Mouse (Mus musculus) right cerebral cortex, postnatal 25 days (tissue): ENCODE measurements around the gene Cnbp.

Experiments used
- DNase-seq: peaks from one replicate; pipeline ENCODE4 v3.0.0; 2022

The Cnbp gene

DNA sequence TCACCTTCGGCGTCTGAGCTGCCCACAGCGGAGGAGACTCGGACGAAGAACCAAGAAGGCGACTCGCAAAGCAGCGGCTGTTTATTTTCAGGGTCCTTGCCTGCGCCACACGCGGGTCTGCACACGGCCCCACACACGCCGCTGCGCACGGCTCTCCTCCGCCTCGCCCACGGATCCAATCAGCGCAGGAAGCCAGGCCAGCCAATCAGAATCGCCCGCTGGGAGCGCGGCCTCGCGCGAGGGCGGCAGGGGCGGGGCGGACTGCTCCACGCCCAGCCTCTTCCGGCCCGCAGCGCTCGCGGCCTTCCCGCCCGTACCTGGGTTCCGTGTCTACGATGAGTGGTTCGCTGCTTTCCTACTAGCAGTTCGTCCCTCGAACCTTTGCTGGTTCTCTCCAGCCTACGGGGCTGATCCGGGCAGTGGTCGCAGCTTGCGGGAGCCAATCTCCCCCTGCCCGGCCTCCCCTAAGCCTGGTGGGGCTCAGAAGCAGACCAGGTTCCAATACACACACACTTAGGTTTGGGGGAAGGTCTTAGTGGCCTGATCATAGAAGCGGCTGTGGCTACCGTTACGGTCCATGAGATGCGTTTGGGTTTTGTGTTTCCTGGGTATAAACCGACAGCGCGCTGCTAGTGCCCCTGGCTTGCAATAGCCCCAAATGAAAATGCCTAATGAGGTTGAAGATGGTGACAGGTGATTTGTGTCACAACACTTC, at the start of gene Cnbp:
Gene Cnbp, minus strand, starts transcription at position 207 of the 715 bp plus-strand sequence.
- peak; percentile 98 for DNase-seq

- DNase-seq = no peak
These were observed 47.1 kb upstream of the Cnbp start for GRCm38 (mm10) chr6:87898028-87898427.

GRCm38 (mm10) chr6:87893931-87894330, 43.0 kb upstream of the Cnbp start:
- no peak for DNase-seq

- peak; percentile 100 for DNase-seq
These were observed 36.8 kb upstream of the Cnbp start, which contains the start of gene Copg1 for GRCm38 (mm10) chr6:87887594-87888233. Copg1 (plus strand) TSS chr6:87887814.

GRCm38 (mm10) chr6:87886721-87887120, 35.8 kb upstream of the Cnbp start:
- DNase-seq = no peak

DNA sequence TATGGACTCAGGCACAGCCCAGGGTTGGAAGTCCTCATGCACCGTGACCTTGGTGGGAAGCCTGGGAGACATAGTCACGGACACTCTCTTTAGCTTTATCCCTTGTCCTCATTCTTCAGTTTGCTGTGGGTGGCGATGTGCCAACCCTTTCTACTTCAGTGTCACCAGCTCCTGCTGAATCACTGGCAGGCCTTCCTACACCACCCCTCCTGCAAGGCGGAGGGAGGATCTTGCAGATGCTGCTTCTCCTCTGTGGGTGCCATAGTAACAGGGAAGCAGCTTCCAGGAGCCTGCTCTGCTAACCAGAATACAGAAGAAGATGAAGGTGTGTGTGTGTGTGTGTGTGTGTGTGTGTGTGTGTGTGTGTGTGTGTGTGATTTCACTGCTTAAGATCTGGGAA, 31.9 kb upstream of the Cnbp start:
- peak; percentile 81 for DNase-seq

DNA sequence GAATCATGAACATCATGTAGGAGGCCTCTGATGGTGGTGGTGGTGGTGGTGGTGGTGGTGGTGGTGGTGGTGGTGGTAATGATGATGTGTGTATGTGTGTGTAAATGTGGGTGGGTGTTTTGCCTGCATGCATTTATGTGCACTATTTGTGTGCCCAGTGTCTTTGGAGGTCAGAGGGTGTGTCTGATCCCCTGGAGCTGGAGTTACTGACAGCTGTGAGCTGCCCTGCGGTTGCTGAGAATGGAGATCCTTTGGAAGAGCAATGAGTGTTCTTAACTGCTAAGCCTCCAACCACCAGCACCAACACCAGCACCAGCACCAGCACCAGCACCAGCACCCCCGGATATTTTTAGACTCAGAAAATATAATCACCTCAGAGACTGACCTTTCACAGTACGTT, 31.3 kb upstream of the Cnbp start:
- no peak for DNase-seq

GRCm38 (mm10) chr6:87879628-87880027, 28.7 kb upstream of the Cnbp start:
- no peak for DNase-seq

GRCm38 (mm10) chr6:87879010-87879409, 28.1 kb upstream of the Cnbp start:
- no peak for DNase-seq

GRCm38 (mm10) chr6:87876068-87876643, 25.2 kb upstream of the Cnbp start:
- DNase-seq = no peak

- no peak for DNase-seq
These were observed 24.7 kb upstream of the Cnbp start for GRCm38 (mm10) chr6:87875562-87875961.

- DNase-seq = no peak
These were observed 24.2 kb upstream of the Cnbp start for GRCm38 (mm10) chr6:87875083-87875482.

- no peak for DNase-seq
These were observed 23.1 kb upstream of the Cnbp start for GRCm38 (mm10) chr6:87873963-87874362.

- DNase-seq = no peak
These were observed 22.2 kb upstream of the Cnbp start for GRCm38 (mm10) chr6:87873104-87873503.

GRCm38 (mm10) chr6:87871240-87871639, 20.3 kb upstream of the Cnbp start:
- no peak for DNase-seq

DNA sequence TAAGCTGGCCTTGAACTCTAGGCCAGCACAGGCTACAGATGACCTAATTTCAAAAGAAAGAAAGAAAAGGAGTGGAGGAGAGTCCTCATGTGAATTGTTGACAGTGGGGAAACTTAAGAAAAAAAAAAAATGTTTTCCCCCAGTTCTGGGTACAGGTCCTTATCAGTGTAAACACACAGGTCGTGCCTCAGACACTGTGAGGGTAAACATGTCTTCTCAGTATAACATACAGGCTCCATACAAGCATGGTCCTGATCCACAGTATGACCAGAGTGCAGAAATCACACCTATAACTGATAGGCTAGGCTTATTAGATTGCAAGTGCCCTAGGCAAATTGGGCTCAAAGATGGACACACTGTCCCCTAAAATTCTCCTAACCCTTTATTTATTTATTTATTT, 19.5 kb upstream of the Cnbp start:
- DNase-seq = no peak

- no peak for DNase-seq
These were observed 18.1 kb upstream of the Cnbp start for GRCm38 (mm10) chr6:87868871-87869506.

DNA sequence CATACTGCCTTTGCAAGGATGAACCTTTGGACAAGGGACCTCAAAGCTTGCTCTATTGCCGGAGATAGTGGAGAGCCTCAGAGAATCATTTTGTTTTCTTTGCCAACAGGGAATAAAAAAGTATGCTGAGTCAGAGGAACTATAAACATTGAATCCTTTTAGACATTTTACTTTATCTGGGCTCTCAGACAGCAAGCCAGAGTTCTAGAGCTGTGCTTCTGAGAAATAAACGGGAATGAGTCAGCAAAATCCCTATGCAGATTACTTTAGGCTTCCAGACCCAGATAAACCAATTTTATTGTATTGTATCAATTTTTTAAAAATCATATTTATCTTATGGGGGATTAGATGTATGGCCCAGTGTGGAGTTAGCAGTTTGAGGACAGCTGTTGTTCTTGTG, 16.4 kb upstream of the Cnbp start:
- no peak for DNase-seq

- no peak for DNase-seq
These were observed 15.3 kb upstream of the Cnbp start for GRCm38 (mm10) chr6:87866211-87866610.

DNA sequence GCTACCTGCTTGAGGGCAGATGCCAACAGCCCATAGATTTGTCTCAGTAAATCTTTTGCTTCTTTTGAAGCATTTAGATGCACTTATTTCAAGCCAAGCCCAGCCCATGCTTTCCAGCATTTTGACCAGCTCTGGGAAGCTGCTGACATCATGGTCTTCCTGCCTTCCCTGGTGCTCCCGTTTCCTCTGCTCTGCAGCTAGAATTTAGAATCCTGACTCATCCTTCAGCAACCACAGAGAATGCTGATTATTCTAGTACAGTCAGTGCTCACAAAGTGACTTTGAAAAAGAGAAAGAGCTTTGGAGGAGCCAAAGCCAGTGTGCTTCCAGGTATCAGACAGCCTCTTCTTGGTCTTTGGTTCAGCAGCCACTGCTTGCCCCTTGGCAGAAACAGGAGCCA, 6.2 kb upstream of the Cnbp start:
- DNase-seq = peak; percentile 17

GRCm38 (mm10) chr6:87853446-87853845, 2.5 kb upstream of the Cnbp start:
- no peak for DNase-seq

DNA sequence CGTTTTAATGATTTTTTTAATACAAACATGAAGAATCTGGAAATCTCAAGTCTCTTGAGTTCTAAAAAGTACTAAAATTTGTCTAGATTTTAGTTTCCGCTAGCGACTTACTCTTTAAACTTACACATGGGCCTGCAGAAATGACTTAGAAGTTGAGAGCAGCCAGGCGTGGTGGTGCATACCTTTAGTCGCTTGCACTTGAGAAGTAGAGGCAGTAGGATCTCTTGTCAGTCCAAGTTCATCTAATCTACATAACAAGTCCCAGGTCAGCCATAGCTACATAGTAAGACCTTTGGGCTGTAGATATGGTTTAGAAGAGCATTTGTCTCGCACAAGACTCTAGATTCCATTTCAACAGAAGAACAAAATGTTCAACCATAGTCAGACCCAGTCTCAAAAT, 965 bp upstream of the Cnbp start:
- DNase-seq = no peak

- DNase-seq = peak; percentile 60
These were observed 579 bp downstream of the Cnbp start for GRCm38 (mm10) chr6:87850155-87850899.
